Mouse (Mus musculus): ENCODE data around the gene Il4i1. TPM values are rescaled to one million over a fixed set of nuclear protein-coding genes. Genes with fewer than 3 reads are reported as not detected.

The Il4i1 gene
- polyA plus RNA-seq (2012; rRNA removed): 2.1 and 2.7 TPM in 2 replicates

GRCm38 (mm10) chr7:44815721-44816469 lies at the start of gene Il4i1, which contains the start of gene Nup62:
TSS of gene Il4i1 (plus strand) at chr7:44816387.
TSS of gene Nup62 (plus strand) at chr7:44816088.
- DNase-seq (ENCODE audit: low read depth): peak; percentile 84

GRCm38 (mm10) chr7:44768129-44768528 lies 48.1 kb upstream of the Il4i1 start:
- no peak for DNase-seq (ENCODE audit: low read depth)

- DNase-seq (ENCODE audit: low read depth): no peak
These were observed 46.1 kb upstream of the Il4i1 start for GRCm38 (mm10) chr7:44770046-44770578.

- DNase-seq (ENCODE audit: low read depth): no peak
These were observed 43.5 kb upstream of the Il4i1 start for GRCm38 (mm10) chr7:44772591-44773204.

- peak; percentile 2 for DNase-seq (ENCODE audit: low read depth)
These were observed 39.2 kb upstream of the Il4i1 start for GRCm38 (mm10) chr7:44776849-44777498.

GRCm38 (mm10) chr7:44780101-44780500 lies 36.1 kb upstream of the Il4i1 start:
- DNase-seq (ENCODE audit: low read depth): no peak

- DNase-seq (ENCODE audit: low read depth): no peak
These were observed 26.7 kb upstream of the Il4i1 start for GRCm38 (mm10) chr7:44789531-44789930.

- DNase-seq (ENCODE audit: low read depth): no peak
These were observed 26.1 kb upstream of the Il4i1 start for GRCm38 (mm10) chr7:44790066-44790465.

- DNase-seq (ENCODE audit: low read depth): no peak
These were observed 23.4 kb upstream of the Il4i1 start for GRCm38 (mm10) chr7:44792781-44793180.

- no peak for DNase-seq (ENCODE audit: low read depth)
These were observed 7.3 kb upstream of the Il4i1 start for GRCm38 (mm10) chr7:44808927-44809326.

GRCm38 (mm10) chr7:44809466-44809865 lies 6.7 kb upstream of the Il4i1 start:
- no peak for DNase-seq (ENCODE audit: low read depth)

GRCm38 (mm10) chr7:44810365-44810764 lies 5.8 kb upstream of the Il4i1 start:
- no peak for DNase-seq (ENCODE audit: low read depth)

- DNase-seq (ENCODE audit: low read depth): no peak
These were observed 5.2 kb upstream of the Il4i1 start for GRCm38 (mm10) chr7:44810819-44811557.

- no peak for DNase-seq (ENCODE audit: low read depth)
These were observed 3.4 kb upstream of the Il4i1 start for GRCm38 (mm10) chr7:44812651-44813325.

- DNase-seq (ENCODE audit: low read depth): no peak
These were observed 2.2 kb upstream of the Il4i1 start for GRCm38 (mm10) chr7:44813985-44814384.

- DNase-seq (ENCODE audit: low read depth): no peak
These were observed 1.8 kb upstream of the Il4i1 start for GRCm38 (mm10) chr7:44814423-44814822.

- DNase-seq (ENCODE audit: low read depth): no peak
These were observed 1.1 kb upstream of the Il4i1 start for GRCm38 (mm10) chr7:44814952-44815553.

- DNase-seq (ENCODE audit: low read depth): no peak
These were observed 359 bp downstream of the Il4i1 start, which contains the start of gene Atf5 for GRCm38 (mm10) chr7:44816470-44817021. TSS of gene Atf5 (minus strand) at chr7:44816658.

- DNase-seq (ENCODE audit: low read depth): no peak
These were observed 1.3 kb downstream of the Il4i1 start for GRCm38 (mm10) chr7:44817441-44817840.

- no peak for DNase-seq (ENCODE audit: low read depth)
These were observed 2.0 kb downstream of the Il4i1 start for GRCm38 (mm10) chr7:44818164-44818563.

All from gonadal fat pad, adult 2 months (tissue).